Mouse (Mus musculus) forebrain, embryonic 13.5 days (tissue): ENCODE data around the gene Myf6. TPM values are rescaled to one million over a fixed set of nuclear protein-coding genes. Genes with fewer than 3 reads are reported as not detected.

ENCODE experiments used
- ATAC-seq: fragments of 200-750 bp; cut with Nextera tagmentation; 2 replicates; pipeline ENCODE4 v1.8.0; 2017
- H3K27ac ChIP-seq: fragments of 300-500 bp; sonication (generic); 2 replicates; pipeline ENCODE4 v1.5.1; 2015; ENCODE audit warnings: inconsistent platforms, mild to moderate bottlenecking, moderate library complexity
- H3K27me3 ChIP-seq: fragments of 300-500 bp; sonication (generic); 2 replicates; pipeline ENCODE4 v1.6.1; 2015; ENCODE audit warnings: mild to moderate bottlenecking, inconsistent platforms
- H3K36me3 ChIP-seq: fragments of 300-500 bp; sonication (generic); 2 replicates; pipeline ENCODE4 v1.6.1; 2015; ENCODE audit warnings: mild to moderate bottlenecking, inconsistent platforms; ENCODE audit not compliant: poor library complexity, severe bottlenecking
- H3K4me1 ChIP-seq: fragments of 300-500 bp; sonication (generic); 2 replicates; pipeline ENCODE4 v1.6.1; 2015; ENCODE audit warnings: inconsistent platforms
- H3K4me2 ChIP-seq: fragments of 300-500 bp; sonication (generic); 2 replicates; pipeline ENCODE4 v1.6.1; 2015; ENCODE audit warnings: inconsistent platforms, mild to moderate bottlenecking, moderate library complexity
- H3K4me3 ChIP-seq: fragments of 300-500 bp; sonication (generic); 2 replicates; pipeline ENCODE4 v1.5.1; 2015; ENCODE audit warnings: mild to moderate bottlenecking, inconsistent platforms
- H3K9ac ChIP-seq: fragments of 300-500 bp; sonication (generic); 2 replicates; pipeline ENCODE4 v1.6.1; 2015; ENCODE audit warnings: mild to moderate bottlenecking, inconsistent platforms
- H3K9me3 ChIP-seq: fragments of 300-500 bp; sonication (generic); replicated peaks from 2 replicates; pipeline ENCODE4 v1.6.1; 2016; ENCODE audit warnings: inconsistent platforms
- WGBS: fragments of 180-500 bp; shearing (Covaris S2); methylation state at CpG from one replicate; pipeline ENCODE4 v1.1.7; 2015; 5-methylcytosine and 5-hydroxymethylcytosine counted together
- microRNA-seq: library from miRNA; unstranded; fragments of <30 nt; microRNA quantifications from one replicate; pipeline ENCODE4, GENCODE M21; 2016
- polyA plus RNA-seq: library from polyadenylated mRNA; unstranded; fragments of >200 nt; fragmentation: Nextera tagmentation; extraction: Ambion mirVana; gene quantifications from 2 replicates; pipeline ENCODE4 v1.2.1, GENCODE M21; 2015

Gene Myf6
- polyA plus RNA-seq, 1 experiment from 2014 or later, result not detected

DNA sequence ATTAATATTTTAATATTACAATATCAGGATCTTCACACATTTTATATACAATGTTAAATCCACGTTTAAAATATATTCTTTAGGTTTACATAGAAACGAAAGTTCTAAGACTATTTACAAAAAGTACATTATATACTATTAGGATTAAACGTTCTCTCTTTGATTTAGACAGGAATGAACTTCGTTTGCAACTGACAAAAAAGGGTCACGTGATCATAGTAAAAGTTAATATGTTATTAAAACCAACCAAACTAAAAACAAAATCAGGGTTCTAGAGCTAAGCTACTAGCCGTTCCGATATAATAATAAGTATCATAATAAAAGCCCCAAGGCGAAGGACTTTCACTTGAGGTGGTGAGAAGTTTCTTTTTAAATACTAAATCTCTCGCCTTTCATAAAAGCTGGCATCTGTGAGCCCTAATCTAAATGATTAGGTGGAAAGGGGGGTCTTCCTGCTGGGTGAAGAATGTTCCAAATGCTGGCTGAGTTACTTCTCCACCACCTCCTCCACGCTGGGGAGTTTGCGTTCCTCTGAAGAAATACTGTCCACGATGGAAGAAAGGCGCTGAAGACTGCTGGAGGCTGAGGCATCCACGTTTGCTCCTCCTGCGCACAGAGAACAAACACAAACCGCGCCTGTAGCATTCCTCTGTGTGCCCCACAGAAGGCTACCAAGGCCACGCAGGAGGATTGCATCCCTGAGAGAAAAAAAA lies 1.5 kb downstream of the Myf6 start:
- H3K9ac ChIP-seq, result peak overlapping the region; percentile 50
- no peaks in the 10 kb centered on the region for H3K36me3 ChIP-seq
- peak overlapping the region; percentile 30 for H3K4me3 ChIP-seq
- peak overlapping the region; percentile 59 for H3K4me2 ChIP-seq
- no peaks in the 10 kb centered on the region for H3K9me3 ChIP-seq
- no peak overlapping the region for H3K27ac ChIP-seq
- peaks cover 10% of the 10 kb centered on the region for H3K4me1 ChIP-seq
- peak; percentile 71 for ATAC-seq
- peaks cover 6% of the 10 kb centered on the region; the same call in 1 of the 2 replicates for H3K27me3 ChIP-seq
- WGBS, result 39% methylated on average over 18 of the region's 18 CpGs

DNA sequence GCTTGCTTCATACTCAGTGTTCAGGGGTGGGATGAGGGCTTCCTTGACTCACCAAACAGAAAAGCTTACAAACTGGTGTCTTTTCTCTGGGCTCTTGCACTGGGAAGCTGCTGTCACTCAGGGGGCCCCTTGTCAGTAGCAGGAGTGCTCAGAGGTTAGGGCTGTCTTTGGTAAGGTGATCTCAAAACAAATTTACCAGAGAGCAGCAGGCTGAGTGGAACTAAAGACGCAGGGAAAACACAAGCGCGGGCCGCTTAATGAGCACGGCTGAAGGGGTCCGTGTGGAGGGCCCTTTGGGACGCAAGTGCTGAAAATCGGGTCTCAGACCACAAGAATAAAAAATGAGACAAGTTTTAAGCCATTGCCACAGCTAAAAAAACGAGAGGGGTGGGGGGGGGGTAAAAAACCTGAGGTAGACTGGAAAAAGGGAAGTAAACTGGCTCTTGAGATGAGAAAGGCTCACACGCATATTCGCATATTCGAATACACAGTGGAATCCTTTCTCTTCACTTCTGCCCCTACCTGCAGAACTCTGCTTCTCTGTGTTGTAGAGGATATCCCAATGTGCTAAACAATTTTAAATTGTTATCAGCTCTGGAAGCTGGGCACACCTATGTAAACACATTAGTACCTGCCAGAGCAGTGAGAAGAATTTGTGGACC lies 5.8 kb downstream of the Myf6 start:
- no peak overlapping the region for H3K9ac ChIP-seq
- no peak overlapping the region for H3K27ac ChIP-seq
- no peak; the same call in 1 of the 2 replicates for ATAC-seq
- H3K4me1 ChIP-seq, result peaks cover 7% of the 10 kb centered on the region
- no peaks in the 10 kb centered on the region for H3K27me3 ChIP-seq
- H3K36me3 ChIP-seq, result no peaks in the 10 kb centered on the region
- WGBS, result 30% methylated on average over 12 of the region's 12 CpGs
- H3K9me3 ChIP-seq, result no peaks in the 10 kb centered on the region
- H3K4me3 ChIP-seq, result no peak overlapping the region
- H3K4me2 ChIP-seq, result peak overlapping the region; percentile 34

GRCm38 (mm10) chr10:107486770-107487169 lies 7.8 kb downstream of the Myf6 start:
- ATAC-seq, result no peak
- no peaks in the 10 kb centered on the region for H3K27me3 ChIP-seq
- WGBS, result 82% methylated on average over 12 of the region's 12 CpGs
- H3K4me1 ChIP-seq, result no peaks in the 10 kb centered on the region; the same call in 1 of the 2 replicates
- no peaks in the 10 kb centered on the region for H3K36me3 ChIP-seq
- H3K4me2 ChIP-seq, result no peak overlapping the region
- no peak overlapping the region for H3K27ac ChIP-seq
- no peak overlapping the region for H3K4me3 ChIP-seq
- H3K9me3 ChIP-seq, result no peaks in the 10 kb centered on the region
- no peak overlapping the region for H3K9ac ChIP-seq

DNA sequence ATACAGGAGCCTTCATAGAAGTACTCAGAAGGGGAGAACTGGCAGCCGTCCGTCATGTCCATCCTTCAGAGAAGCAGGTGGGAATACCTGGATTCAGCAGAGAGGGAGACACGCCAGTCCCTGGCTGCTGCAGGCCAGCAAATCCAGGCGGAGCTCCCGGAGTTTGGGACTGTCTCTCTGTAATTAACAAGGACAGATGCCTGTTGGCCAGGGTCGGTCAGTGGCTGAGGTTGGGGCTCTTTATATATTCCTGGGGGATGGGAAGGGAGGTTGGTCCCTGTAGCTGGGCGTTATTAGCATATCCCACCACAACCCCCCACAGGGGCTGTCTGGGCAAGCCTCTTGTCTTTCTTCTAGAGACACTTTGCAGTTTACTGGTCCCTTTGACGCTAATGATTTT lies 8.7 kb downstream of the Myf6 start, which contains the start of gene Myf5:
Gene Myf5, minus strand, starts transcription at position 265 of the 400 bp plus-strand sequence.
- no peak within 1 kb of the TSS for H3K27ac ChIP-seq
- no peaks in the 10 kb centered on the region for H3K27me3 ChIP-seq
- H3K36me3 ChIP-seq, result no peaks in the 10 kb centered on the region
- no peak for ATAC-seq
- no peak within 1 kb of the TSS for H3K4me2 ChIP-seq
- WGBS, result 69% methylated on average over 8 of the region's 8 CpGs
- H3K4me3 ChIP-seq, result no peak within 1 kb of the TSS
- no peak within 1 kb of the TSS for H3K9ac ChIP-seq
- no peaks in the 10 kb centered on the region for H3K9me3 ChIP-seq
- no peaks in the 10 kb centered on the region; the same call in 1 of the 2 replicates for H3K4me1 ChIP-seq

DNA sequence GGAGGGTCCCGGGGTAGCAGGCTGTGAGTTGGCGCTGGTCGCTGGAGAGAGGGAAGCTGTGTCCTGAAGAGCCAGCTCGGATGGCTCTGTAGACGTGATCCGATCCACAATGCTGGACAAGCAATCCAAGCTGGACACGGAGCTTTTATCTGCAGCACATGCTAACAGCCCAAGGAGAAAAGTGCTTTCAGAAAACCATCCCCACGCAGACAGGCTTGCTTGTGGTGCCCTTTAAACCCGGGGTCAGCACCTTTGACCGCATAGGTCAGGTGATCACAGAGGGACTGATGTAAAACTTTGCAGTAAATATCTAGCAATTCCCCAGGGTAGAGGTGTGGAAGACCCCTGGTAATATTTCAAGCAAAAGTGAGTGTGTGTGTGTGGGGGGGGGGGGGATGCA lies 10.5 kb downstream of the Myf6 start:
- 85% methylated on average over 10 of the region's 10 CpGs for WGBS
- Histone ChIP-seq H3K4me1 (no peaks in the 10 kb centered on the region; the same call in 1 of the 2 replicates), H3K27me3 (no peaks in the 10 kb centered on the region), H3K4me3 (no peak overlapping the region), H3K9ac (no peak overlapping the region), H3K9me3 (no peaks in the 10 kb centered on the region), H3K27ac (no peak overlapping the region), H3K4me2 (no peak overlapping the region), H3K36me3 (no peaks in the 10 kb centered on the region)
- no peak for ATAC-seq

DNA sequence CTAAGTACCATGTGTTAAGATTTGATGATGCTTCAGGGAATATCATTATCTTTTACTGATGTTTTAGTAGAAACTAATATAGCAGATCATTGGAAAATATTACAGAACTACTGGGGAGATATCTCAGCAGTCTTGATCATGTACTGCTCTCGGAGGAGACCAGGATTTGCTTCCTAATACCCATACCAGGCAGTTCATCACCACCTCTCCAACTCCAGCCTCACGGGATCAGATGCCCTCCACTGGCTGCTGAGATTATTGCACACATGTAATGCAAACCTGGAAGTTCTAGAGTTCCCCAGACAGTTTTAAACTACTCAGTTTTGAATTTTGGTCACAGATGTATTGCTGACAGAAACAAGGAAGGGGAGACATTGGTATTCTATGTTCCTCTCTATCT lies 21.0 kb downstream of the Myf6 start:
- H3K9me3 ChIP-seq, result no peaks in the 10 kb centered on the region
- H3K27me3 ChIP-seq, result no peaks in the 10 kb centered on the region
- H3K9ac ChIP-seq, result no peak overlapping the region
- H3K27ac ChIP-seq, result no peak overlapping the region
- H3K4me1 ChIP-seq, result no peaks in the 10 kb centered on the region
- 43% methylated on average over 2 of the region's 2 CpGs for WGBS
- no peaks in the 10 kb centered on the region for H3K36me3 ChIP-seq
- H3K4me3 ChIP-seq, result no peak overlapping the region
- H3K4me2 ChIP-seq, result no peak overlapping the region
- ATAC-seq, result no peak

DNA sequence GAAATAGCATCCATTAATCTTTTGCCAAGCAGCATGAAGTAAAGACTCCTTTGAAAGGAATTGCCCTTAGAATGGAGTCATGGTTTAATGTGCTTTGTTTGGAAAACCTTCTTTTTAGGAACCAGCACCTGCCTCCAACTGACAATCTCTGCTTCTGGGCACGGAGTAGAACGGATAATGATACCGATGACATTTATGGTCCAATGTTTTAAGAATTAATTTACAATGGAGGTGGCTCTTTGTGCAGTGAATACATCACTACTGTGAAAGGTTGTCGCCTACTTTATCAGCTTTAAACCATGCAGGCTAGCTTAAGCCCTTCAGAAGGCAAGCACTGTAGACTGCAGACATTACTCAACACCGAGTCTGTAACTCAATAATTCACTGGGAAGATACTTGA lies 22.8 kb downstream of the Myf6 start:
- H3K4me1 ChIP-seq, result no peaks in the 10 kb centered on the region
- no peaks in the 10 kb centered on the region for H3K27me3 ChIP-seq
- H3K9me3 ChIP-seq, result no peaks in the 10 kb centered on the region
- H3K36me3 ChIP-seq, result no peaks in the 10 kb centered on the region
- 78% methylated on average over 5 of the region's 5 CpGs for WGBS
- no peak for ATAC-seq
- no peak overlapping the region for H3K9ac ChIP-seq
- no peak overlapping the region for H3K4me3 ChIP-seq
- no peak overlapping the region for H3K4me2 ChIP-seq
- no peak overlapping the region for H3K27ac ChIP-seq

GRCm38 (mm10) chr10:107467819-107468218 lies 26.7 kb downstream of the Myf6 start:
- Histone ChIP-seq H3K36me3 (no peaks in the 10 kb centered on the region), H3K9ac (no peak overlapping the region), H3K4me1 (no peaks in the 10 kb centered on the region), H3K4me3 (no peak overlapping the region), H3K27ac (no peak overlapping the region), H3K27me3 (no peaks in the 10 kb centered on the region), H3K4me2 (no peak overlapping the region), H3K9me3 (no peaks in the 10 kb centered on the region)
- WGBS, result 91% methylated on average over 7 of the region's 7 CpGs
- no peak for ATAC-seq

DNA sequence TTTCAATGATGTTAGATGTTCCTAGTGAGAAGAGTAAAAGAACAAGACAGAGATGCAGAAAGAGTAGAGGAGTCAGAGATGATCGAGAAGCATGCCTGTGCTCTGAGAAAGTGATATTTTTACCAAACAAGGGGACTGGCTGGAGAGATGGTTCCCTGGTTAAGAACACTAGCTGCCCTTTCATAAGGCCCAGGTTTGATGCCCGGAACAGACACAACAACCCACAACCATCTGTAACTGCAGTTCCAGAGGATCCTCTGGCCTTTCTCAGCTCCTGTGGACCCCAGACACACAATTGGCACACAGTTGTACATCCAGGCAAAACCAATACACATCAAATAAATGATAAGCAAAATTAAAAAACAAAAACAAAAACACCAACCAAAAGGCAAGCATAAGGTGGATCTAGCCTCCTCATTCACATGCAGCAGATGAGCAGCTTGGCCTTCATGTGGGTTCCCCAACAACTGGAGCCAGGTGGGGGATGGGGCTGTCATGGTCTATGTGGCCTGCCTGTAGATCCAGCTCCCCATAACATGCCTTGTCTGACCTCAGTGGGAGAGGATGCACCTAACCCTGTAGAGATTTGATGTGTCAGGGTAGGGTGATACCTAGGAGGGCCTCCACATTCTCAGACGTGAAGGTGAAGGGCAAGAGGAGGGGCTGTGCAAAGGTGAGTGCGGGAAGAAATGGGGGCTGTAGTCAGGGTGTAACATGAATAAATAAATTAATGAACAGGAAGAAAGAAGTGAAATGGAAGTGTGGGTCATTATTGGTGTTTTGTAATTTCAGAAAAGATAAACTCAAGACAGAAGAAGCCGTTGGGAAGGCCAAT lies 44.8 kb downstream of the Myf6 start:
- 93% methylated on average over 5 of the region's 5 CpGs for WGBS

More for the DNA sequence above, 44.8 kb downstream of the Myf6 start:
- Histone ChIP-seq H3K4me2 (no peak overlapping the region), H3K4me1 (no peaks in the 10 kb centered on the region), H3K36me3 (no peaks in the 10 kb centered on the region), H3K9me3 (no peaks in the 10 kb centered on the region), H3K27me3 (no peaks in the 10 kb centered on the region), H3K4me3 (no peak overlapping the region), H3K27ac (no peak overlapping the region), H3K9ac (no peak overlapping the region)
- ATAC-seq, result no peak

Small RNA genes within 50 kb of the gene (microRNA-seq; reads per million reads assigned to microRNA genes)
- gene Gm44403, result not detected

Other genes starting within 250 kb of the Myf6 start
- gene Lin7a, start 223.1 kb downstream of the Myf6 start, polyA plus RNA-seq, result 9.5 and 12.8 TPM in 2 replicates
- not detected in 2 replicates for gene Myf5, start 8.6 kb downstream of the Myf6 start, polyA plus RNA-seq
- gene Ptprq, start 225.3 kb upstream of the Myf6 start, polyA plus RNA-seq, result 0.03 TPM in 1 of 2 replicates, not detected in the other